Mouse (Mus musculus) CD8-positive naive resting alpha-beta T cell, adult 2 months (primary cell): ENCODE data around the gene Cwc25.

Experiments
- DNase-seq, 2 experiments: peaks; one replicate each; pipeline ENCODE4 v3.0.0; 2022; ENCODE audit warnings: low read depth in 2 of 2, low spot score in 2 of 2

Gene Cwc25

DNA sequence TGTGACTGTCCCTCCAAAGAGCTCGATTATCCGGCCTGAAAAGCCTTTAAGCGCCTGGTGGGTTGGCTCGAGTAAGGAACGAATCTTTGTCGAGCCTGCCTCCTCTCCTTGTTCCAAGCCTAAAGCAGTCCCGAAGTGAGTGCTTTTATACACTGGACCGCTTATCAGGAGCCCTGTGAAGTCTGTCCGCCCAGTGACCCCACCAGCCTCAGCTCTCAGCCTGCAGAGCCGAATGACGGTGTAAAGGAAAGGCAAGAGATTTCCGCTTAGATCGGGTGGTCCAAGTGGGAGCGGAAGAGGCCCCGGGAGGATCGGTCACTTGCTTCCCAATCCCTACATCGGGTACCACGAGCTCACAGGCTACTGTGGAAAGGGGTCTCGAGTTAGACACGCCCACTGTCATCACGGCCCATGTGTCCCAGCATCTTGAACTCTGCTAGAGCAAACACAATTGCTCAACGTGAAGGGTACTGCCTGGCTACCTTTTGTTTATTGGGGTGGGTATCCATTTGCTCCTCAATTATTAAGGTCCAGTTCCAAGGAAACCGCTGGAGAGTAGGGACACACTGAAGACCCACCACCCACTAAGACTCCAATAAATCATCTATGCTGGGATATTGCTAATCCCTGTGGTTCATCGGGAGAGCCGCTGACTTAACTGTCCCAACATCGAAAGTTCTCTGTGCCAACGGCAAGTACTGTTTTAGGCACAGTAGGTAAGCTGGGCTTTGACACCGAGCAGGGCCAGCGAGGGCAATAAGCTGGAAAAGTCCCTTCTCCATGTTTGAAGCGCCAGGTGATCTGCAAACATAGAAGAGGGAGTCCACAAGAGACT, 65.4 kb downstream of the Cwc25 start:
- DNase-seq: no peak

DNA sequence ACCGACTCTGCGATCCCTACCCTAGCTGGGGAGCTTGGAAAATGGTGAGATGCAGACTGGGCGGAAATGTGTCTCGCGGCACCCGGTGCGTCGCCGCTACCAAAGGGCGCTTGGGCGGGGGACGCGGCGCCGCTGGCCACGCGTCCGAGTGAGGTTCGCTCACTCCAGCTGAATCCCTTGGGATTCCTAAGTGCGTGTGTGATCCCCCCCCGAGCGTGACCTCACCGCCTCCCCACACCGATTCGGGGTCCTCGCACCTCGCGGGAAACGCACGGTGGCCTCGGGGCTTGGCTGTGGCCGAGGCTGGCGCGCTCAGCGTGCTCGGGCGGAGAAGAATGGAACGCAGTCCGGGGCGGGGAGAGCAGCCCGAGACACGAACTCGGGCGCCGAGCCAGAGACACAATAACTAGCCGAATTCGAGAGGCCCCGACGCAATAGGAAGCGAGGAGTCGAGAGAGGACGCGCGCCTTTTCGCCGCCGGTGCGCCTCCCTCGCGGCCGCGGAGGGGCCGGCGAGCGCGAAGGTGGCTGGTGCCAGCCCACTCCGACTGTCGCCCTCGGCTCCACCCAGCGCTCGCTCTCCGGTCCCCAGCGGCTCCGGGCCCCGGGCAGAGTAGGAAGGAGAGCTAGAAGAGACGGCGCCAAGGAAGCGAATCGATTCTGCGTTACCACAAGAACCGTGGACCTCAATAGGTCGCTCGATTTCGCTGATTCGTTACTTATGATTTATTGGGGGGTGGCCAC, 66.2 kb downstream of the Cwc25 start, which contains the start of gene Pcgf2:
TSS of gene Pcgf2 (minus strand) at position 495 of the 743 bp plus-strand sequence.
- peak; percentile 39 to 41 for DNase-seq

DNA sequence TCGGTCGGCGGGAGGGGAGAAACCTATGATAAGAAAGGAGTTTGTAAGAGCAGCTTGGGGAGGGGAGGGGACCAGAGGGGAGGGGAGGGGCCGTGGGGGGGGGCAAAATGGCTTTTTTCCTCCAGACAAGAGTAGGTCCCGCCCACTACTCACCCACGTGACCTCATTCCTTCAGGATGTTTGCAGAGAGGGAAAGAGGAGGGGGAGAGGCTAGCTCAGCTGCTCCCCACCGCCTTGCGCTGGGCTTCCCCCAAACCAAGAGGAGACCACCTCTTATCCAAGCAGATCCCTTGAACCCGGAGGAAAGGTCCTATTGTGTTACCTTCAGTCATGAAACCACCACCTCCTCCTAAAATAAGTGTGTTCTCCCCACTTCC, 66.7 kb downstream of the Cwc25 start:
- DNase-seq: no peak

DNA sequence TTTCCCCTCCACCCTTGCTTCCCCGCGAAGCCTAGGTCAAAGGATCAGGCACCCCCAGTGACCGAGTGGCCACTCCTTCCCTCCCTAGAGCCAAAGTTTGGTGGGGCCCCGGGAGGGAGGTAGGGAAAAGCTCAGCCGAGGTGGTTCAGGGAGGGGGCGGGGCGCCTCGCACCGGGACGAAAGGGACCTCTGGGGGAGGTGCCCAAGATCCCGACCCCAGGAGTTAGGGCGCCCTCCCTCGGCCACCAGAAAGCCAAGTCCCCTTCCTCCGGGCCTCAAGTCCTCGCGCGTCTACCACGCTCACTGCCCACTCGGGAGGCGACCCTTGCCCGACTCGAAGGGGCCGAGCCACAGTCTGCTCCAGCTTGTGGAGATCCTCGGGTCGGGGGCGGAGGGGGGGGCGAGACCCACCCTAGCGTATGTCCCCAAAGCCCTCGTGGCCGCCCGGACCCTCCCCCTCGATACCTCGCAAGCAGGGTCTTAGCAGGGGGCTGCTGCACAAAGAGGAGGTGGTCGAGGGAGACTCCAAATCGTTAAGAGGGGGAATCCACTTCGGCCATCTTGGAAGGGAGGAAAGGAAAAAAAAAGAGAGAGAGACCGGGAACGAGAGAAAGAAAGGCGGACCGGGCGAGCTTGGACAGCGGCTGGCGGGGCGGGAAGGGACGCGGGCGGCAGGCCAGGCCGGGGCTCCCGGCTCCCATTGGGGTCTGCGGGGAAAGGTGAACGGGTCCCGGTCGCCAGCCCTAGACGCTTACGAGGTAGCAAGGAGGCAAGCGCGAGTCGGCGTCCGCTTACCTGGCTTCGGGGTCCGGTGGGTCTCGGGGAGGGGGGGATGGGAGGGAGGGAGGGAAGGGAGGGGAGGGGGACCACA, 67.4 kb downstream of the Cwc25 start:
- DNase-seq: no peak

DNA sequence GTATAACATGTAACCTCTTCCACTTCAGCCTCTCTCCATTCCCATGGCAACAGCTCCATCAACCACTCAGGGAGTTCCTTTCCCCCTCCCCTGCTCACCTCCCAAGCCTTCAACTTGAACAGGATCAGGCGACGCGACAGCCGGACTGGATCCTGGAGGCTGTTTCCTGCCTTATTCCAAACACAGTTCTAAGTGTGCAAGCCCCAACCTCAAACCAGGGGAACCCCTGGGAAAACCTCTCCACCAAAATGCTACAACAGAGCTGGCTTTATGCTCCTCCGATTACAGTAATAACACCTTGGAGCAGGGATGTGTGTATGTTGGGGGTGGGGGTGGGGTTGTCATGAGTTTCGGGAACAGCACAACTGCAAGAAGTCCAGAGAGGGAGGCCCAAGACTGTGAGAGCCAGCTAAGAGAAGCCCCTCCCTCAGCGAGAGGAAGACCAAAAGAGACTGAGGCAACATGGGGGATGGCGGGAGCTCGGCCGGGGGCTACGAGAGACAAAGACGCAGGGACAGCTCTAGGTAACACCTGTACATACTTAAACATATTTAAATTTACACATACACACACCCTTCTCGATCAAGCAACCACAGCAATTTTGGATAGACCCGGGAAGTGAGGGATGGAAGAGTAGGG, 68.3 kb downstream of the Cwc25 start:
- DNase-seq: no peak

DNA sequence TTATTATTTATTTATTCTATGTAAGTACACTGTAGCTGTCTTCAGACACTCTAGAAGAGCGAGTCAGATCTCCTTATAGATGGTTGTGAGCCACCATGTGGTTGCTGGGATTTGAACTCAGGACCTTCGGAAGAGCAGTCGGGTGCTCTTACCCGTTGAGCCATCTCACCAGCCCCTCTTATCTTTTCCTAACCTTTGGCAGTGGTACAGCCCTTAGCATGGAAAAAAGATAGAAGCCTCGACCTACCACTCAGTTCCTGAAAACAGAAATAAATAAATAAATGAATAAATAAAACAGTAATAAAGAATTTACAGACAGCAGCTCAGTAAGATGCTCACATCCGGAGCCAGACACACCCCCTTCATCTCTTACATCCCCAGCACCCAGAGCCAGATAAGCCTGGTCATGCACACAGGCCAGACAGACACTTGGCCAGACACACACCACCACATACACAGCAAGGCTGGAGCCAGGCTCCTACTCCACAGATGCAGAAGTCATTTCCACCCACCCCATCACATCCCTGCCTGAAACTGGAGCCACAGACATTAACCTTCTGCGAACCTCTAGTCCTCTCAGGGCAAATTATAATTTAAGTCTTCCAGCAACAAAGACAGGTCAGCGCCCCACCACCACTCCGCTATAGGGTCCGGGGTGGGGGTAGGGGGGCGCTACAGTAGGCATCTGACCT, 69.0 kb downstream of the Cwc25 start:
- DNase-seq: no peak

DNA sequence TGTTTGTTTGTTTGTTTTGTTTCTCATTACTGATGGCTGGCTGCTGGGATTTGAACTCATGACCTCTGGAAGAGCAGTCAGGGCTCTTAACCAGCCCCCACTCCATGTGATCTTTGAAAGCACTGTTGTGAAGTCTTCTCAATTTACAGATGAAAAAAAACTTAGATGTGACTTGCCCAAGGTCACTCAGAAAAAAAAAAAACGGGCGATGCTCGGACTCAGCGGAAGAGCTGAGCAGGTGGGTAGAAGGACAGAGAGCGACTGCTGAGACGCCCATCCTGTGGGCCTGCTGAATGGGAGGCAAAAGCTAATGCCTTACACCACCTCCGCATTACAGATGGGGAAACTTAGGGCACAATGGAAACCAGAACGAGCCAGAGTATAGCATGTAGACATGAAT, 69.7 kb downstream of the Cwc25 start:
- DNase-seq: no peak

DNA sequence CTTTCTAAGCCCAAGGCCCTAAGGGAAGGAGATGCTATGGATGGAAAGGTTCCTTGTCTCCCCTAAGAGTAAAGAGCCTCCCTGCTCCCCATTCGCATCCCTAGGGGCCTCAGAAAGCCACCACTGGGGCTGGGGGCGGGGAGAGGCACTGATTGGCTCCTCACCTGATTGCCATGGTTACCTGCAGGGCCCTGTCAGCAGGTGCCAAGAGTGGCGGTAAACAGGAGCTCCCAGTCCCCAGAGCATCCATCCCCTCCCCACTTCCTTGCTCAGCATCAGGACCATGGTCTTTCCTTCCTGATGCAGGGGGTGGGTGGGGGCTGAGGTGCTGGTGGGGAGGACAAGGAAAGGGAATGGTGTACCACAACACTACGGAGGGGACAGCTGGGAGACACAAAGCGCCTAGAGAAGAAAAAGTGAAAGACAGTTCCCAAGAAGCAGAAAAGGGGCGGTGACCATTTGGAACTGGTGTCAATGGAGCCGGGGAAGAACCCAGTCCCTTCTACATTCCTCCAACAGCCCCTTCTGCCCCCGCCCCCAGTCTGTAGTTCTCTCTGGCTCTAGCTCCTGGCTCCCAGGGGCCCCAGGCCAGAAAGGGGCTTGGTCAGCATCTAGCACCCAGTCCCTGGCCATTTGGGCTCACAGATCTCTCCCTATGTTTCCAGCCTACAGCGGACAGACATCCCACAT, 70.5 kb downstream of the Cwc25 start:
- DNase-seq: no peak
